Comparison of ENCODE assay signal across 8 mouse cellular contexts in genomic region chr16:17646310-17647114, GRCm38 (mm10). TPM values are rescaled to one million over a fixed set of nuclear protein-coding genes. Genes with fewer than 3 reads are reported as not detected.
DNase-seq lines count a peak whose midpoint lies in the region; ATAC-seq lines count a peak whose summit lies in the region.

Gene Ccdc74a (plus strand): TSS chr16:17646470.

- peak within 1 kb of the TSS; percentile 54 for H3K4me3 ChIP-seq in lung, embryonic 15.5 days

- ATAC-seq in lung, embryonic 15.5 days (ENCODE audit: borderline replicate concordance, extremely low read depth, low FRiP score, low TSS enrichment): peak; percentile 95

- 3% methylated on average over 49 of the region's 65 CpGs for WGBS in lung, embryonic 15.5 days

- peak within 1 kb of the TSS; percentile 94 for H3K4me2 ChIP-seq in lung, embryonic 15.5 days

- no peaks in the 10 kb centered on the region for H3K9me3 ChIP-seq in lung, embryonic 15.5 days

- H3K9ac ChIP-seq in lung, embryonic 15.5 days: peak within 1 kb of the TSS; percentile 56

- peak; percentile 88 for DNase-seq in NIH3T3 (ENCODE audit: low read depth)
- peak; percentile 81 for DNase-seq in cerebellum, adult 8-10 months
- peak; percentile 86 for DNase-seq in forelimb bud, embryonic 11.5 days (ENCODE audit: low read depth, low spot score)
- peak; percentile 83 for DNase-seq in heart, postnatal 4 days
- DNase-seq in layer of hippocampus, adult 8-10 months (ENCODE audit: low spot score in 2 of 2): peak; percentile 51 to 75
- DNase-seq in ovary, adult 18-20 months (ENCODE audit: low spot score): peak; percentile 80
- DNase-seq in thymus, postnatal 0 days (ENCODE audit: low spot score): peak; percentile 75

- no peaks in the 10 kb centered on the region for H3K27me3 ChIP-seq in lung, embryonic 15.5 days

- peaks cover 15% of the 10 kb centered on the region for H3K4me1 ChIP-seq in lung, embryonic 15.5 days

- peak within 1 kb of the TSS; percentile 58; the same call in 1 of the 2 replicates for H3K27ac ChIP-seq in lung, embryonic 15.5 days

- peaks cover 32% of the 10 kb centered on the region for H3K36me3 ChIP-seq in lung, embryonic 15.5 days

RNA-seq across cellular contexts. Expression of gene Ccdc74a, which starts in this region (rescaled TPM):
- total RNA-seq in heart, postnatal 4 days (2021): 1 to 10 TPM; 2.0 to 2.1 TPM
- 10 to 100 TPM; 29.8 to 42.6 (median 41.3) TPM for total RNA-seq in layer of hippocampus, adult 8-10 months (2022)
- polyA plus RNA-seq in lung, embryonic 15.5 days (2015; fragmentation: Nextera tagmentation; extraction: Ambion mirVana): 6.8 and 7.8 TPM in 2 replicates
- 0.98 and 1.1 TPM in 2 replicates for polyA plus RNA-seq in thymus, postnatal 0 days (2015; fragmentation: Nextera tagmentation; extraction: Ambion mirVana)

Comparison
In these comparisons a context has a peak if more than half of its experiments do, and no peak if none do; other contexts are left out.
1. Peak in every context shown above with its lines: DNase-seq, ATAC-seq, H3K4me3 ChIP-seq and H3K27ac ChIP-seq.
2. RNA of gene Ccdc74a (total RNA-seq): 29.8 to 42.6 TPM in layer of hippocampus, adult 8-10 months; 2.0 to 2.1 TPM in heart, postnatal 4 days; every median in the first group is over 4 times any median in the second.